Mouse (Mus musculus) stomach, postnatal 0 days (tissue): ENCODE measurements at regions not wholly inside any gene's neighbourhood (a gene's known extent, or its start where the extent isn't known, plus 50 kb on each side); places are given as distances from the start of the nearest gene placed in this dataset.

Experiments used
- CTCF ChIP-seq: IDR thresholded peaks from 2 replicates; pipeline ENCODE4 v1.5.1; 2016; ENCODE audit warnings: antibody characterized with exemption, low read depth, mild to moderate bottlenecking, moderate library complexity
- EP300 ChIP-seq: optimal IDR thresholded peaks from 2 replicates; pipeline ENCODE3; 2016; ENCODE audit warnings: antibody characterized with exemption

GRCm38 (mm10) chr3:31494706-31495105, 184.5 kb upstream of the Slc7a14 start:
- TF ChIP-seq CTCF: no peak
- TF ChIP-seq EP300: no peak
